Mouse (Mus musculus) heart, postnatal 0 days (tissue): ENCODE results near the gene Lmnb2. TPM values are rescaled to one million over a fixed set of nuclear protein-coding genes. Genes with fewer than 3 reads are reported as not detected.

Experiments
- ATAC-seq: fragments of 200-750 bp; cut with Nextera tagmentation; 2 replicates; pipeline ENCODE4 v1.8.0; 2017; ENCODE audit warnings: low read depth, moderate number of reproducible peaks, moderate library complexity; ENCODE audit not compliant: insufficient read depth
- DNase-seq: peaks from one replicate; pipeline ENCODE4 v3.0.0-alpha.2; 2016; ENCODE audit warnings: low spot score
- H3K27ac ChIP-seq: fragments of 300-500 bp; sonication (generic); 2 replicates; pipeline ENCODE4 v1.5.1; 2014; ENCODE audit warnings: low read depth, mild to moderate bottlenecking
- H3K27me3 ChIP-seq: fragments of 300-500 bp; sonication (generic); 2 replicates; pipeline ENCODE4 v1.6.1; 2014; ENCODE audit warnings: low read length, mixed read lengths; ENCODE audit not compliant: control insufficient read depth, insufficient read depth
- H3K36me3 ChIP-seq: fragments of 300-500 bp; sonication (generic); replicated peaks from 2 replicates; pipeline ENCODE4 v1.6.1; 2014; ENCODE audit warnings: low read length, mixed read lengths; ENCODE audit not compliant: control insufficient read depth, insufficient read depth
- H3K4me1 ChIP-seq: fragments of 300-500 bp; sonication (generic); 2 replicates; pipeline ENCODE4 v1.6.1; 2014; ENCODE audit warnings: antibody characterized with exemption; ENCODE audit not compliant: control insufficient read depth, insufficient read depth
- H3K4me2 ChIP-seq: fragments of 300-500 bp; sonication (generic); 2 replicates; pipeline ENCODE4 v1.6.1; 2014; ENCODE audit warnings: low read depth, mild to moderate bottlenecking, low read length, moderate library complexity
- H3K4me3 ChIP-seq: fragments of 300-500 bp; sonication (generic); 2 replicates; pipeline ENCODE4 v1.5.1; 2014; ENCODE audit warnings: low read depth, low read length
- H3K9ac ChIP-seq: fragments of 300-500 bp; sonication (generic); replicated peaks from 2 replicates; pipeline ENCODE4 v1.6.1; 2014; ENCODE audit warnings: low read depth, low read length, mixed read lengths
- H3K9me3 ChIP-seq: fragments of 300-500 bp; sonication (generic); replicated peaks from 2 replicates; pipeline ENCODE4 v1.6.1; 2016; ENCODE audit warnings: low read length; ENCODE audit not compliant: control insufficient read depth
- CTCF ChIP-seq: IDR thresholded peaks from 2 replicates; pipeline ENCODE4 v1.5.1; 2016; ENCODE audit warnings: antibody characterized with exemption, control low read depth, low read depth
- EP300 ChIP-seq: IDR thresholded peaks from 2 replicates; pipeline ENCODE4 v1.6.1; 2016; ENCODE audit warnings: antibody characterized with exemption, low read depth
- WGBS: fragments of 180-500 bp; shearing (Covaris S2); extraction: QIAGEN DNeasy Blood & Tissue Kit; methylation state at CpG from one replicate; pipeline ENCODE4 v1.1.7; 2014; 5-methylcytosine and 5-hydroxymethylcytosine counted together
- polyA plus RNA-seq: library from polyadenylated mRNA; unstranded; fragments of >200 nt; fragmentation: Nextera tagmentation; extraction: Ambion mirVana; gene quantifications from 2 replicates; pipeline ENCODE4 v1.2.1, GENCODE M21; 2015
- total RNA-seq: library from RNA; depleted of rRNA; stranded (reverse); fragments of >200 nt; gene quantifications from 2 replicates; pipeline ENCODE4 v1.2.3, GENCODE M21; 2014; ENCODE audit warnings: low replicate concordance; rRNA removed

Gene Lmnb2
- total RNA-seq (13.9 and 18.9 TPM in 2 replicates), polyA plus RNA-seq (9.1 and 9.7 TPM in 2 replicates)

GRCm38 (mm10) chr10:80917779-80918434 lies at the start of gene Lmnb2:
Lmnb2 (minus strand) TSS chr10:80918245.
- WGBS, result under 1% methylated on average over 61 of the region's 61 CpGs

GRCm38 (mm10) chr10:80967101-80967656 lies 49.1 kb upstream of the Lmnb2 start:
- DNase-seq (no peak), ATAC-seq (no peak)
- no peak overlapping the region for H3K27ac ChIP-seq

More at GRCm38 (mm10) chr10:80917779-80918434, at the start of gene Lmnb2:
- peak within 1 kb of the TSS; percentile 89 for H3K4me2 ChIP-seq
- no peaks in the 10 kb centered on the region for H3K9me3 ChIP-seq
- peak within 1 kb of the TSS; percentile 71 for H3K9ac ChIP-seq
- peak within 1 kb of the TSS; percentile 54; the same call in 1 of the 2 replicates for H3K27ac ChIP-seq
- DNase-seq, result peak; percentile 67
- no peaks in the 10 kb centered on the region for H3K36me3 ChIP-seq
- peak; percentile 43; the same call in 1 of the 2 replicates for ATAC-seq
- H3K4me3 ChIP-seq, result peak within 1 kb of the TSS; percentile 85
- H3K4me1 ChIP-seq, result peaks cover 20% of the 10 kb centered on the region
- H3K27me3 ChIP-seq, result no peaks in the 10 kb centered on the region
- no peak for TF ChIP-seq EP300
- no peak for TF ChIP-seq CTCF

GRCm38 (mm10) chr10:80966296-80966695 lies 48.3 kb upstream of the Lmnb2 start:
- no peaks in the 10 kb centered on the region for H3K27me3 ChIP-seq
- peaks cover 22% of the 10 kb centered on the region for H3K4me1 ChIP-seq
- no peaks in the 10 kb centered on the region for H3K36me3 ChIP-seq
- no peak overlapping the region for H3K9ac ChIP-seq
- ATAC-seq (peak; percentile 16; the same call in 1 of the 2 replicates), DNase-seq (no peak)
- no peak overlapping the region for H3K4me2 ChIP-seq
- WGBS, result 26% methylated on average over 12 of the region's 12 CpGs
- no peak overlapping the region for H3K27ac ChIP-seq
- no peak overlapping the region for H3K4me3 ChIP-seq
- TF ChIP-seq CTCF, result no peak
- TF ChIP-seq EP300, result no peak
- H3K9me3 ChIP-seq, result 0 out of 2 replicates have a peak, but pooled peaks cover 2% of the 10 kb centered on the region

More at GRCm38 (mm10) chr10:80967101-80967656, 49.1 kb upstream of the Lmnb2 start:
- no peak overlapping the region for H3K4me2 ChIP-seq
- H3K4me3 ChIP-seq, result no peak overlapping the region
- 0 out of 2 replicates have a peak, but pooled peaks cover 2% of the 10 kb centered on the region for H3K9me3 ChIP-seq
- no peaks in the 10 kb centered on the region for H3K36me3 ChIP-seq
- H3K9ac ChIP-seq, result no peak overlapping the region
- TF ChIP-seq CTCF, result no peak
- no peak for TF ChIP-seq EP300
- 45% methylated on average over 3 of the region's 3 CpGs for WGBS
- H3K27me3 ChIP-seq, result no peaks in the 10 kb centered on the region
- peaks cover 15% of the 10 kb centered on the region; the same call in 1 of the 2 replicates for H3K4me1 ChIP-seq

- 19% methylated on average over 12 of the region's 12 CpGs for WGBS
- peak; percentile 43; the same call in 1 of the 2 replicates for ATAC-seq
- peaks cover 24% of the 10 kb centered on the region for H3K4me1 ChIP-seq
Observed at GRCm38 (mm10) chr10:80963031-80963975, 45.3 kb upstream of the Lmnb2 start.

GRCm38 (mm10) chr10:80962585-80962984 lies 44.5 kb upstream of the Lmnb2 start:
- no peaks in the 10 kb centered on the region for H3K36me3 ChIP-seq
- H3K4me1 ChIP-seq, result peaks cover 24% of the 10 kb centered on the region
- no peak for ATAC-seq
- DNase-seq, result no peak
- H3K4me3 ChIP-seq, result no peak overlapping the region
- no peak overlapping the region for H3K27ac ChIP-seq
- TF ChIP-seq EP300 (no peak), CTCF (no peak)
- WGBS, result 88% methylated on average over 5 of the region's 5 CpGs
- H3K9ac ChIP-seq, result no peak overlapping the region
- no peaks in the 10 kb centered on the region for H3K9me3 ChIP-seq
- H3K4me2 ChIP-seq, result no peak overlapping the region
- no peaks in the 10 kb centered on the region for H3K27me3 ChIP-seq

More at GRCm38 (mm10) chr10:80963031-80963975, 45.3 kb upstream of the Lmnb2 start:
- TF ChIP-seq EP300 (no peak), CTCF (peak; percentile 12; the same call in 1 of the 2 replicates)
- Histone ChIP-seq H3K36me3 (no peaks in the 10 kb centered on the region), H3K4me3 (no peak overlapping the region), H3K27ac (peak overlapping the region; percentile 22; the same call in 1 of the 2 replicates), H3K9me3 (no peaks in the 10 kb centered on the region), H3K9ac (no peak overlapping the region), H3K4me2 (no peak overlapping the region), H3K27me3 (no peaks in the 10 kb centered on the region)
- peak; percentile 39 for DNase-seq
